Mouse (Mus musculus): Measurements from ENCODE around the gene Usp3.
A peak's percentile ranks its signal among the peaks of the same experiment; 100 is the strongest.

GRCm38 (mm10) chr9:66503879-66504411, 89.0 kb downstream of the Usp3 start:
- no peak for TF ChIP-seq POLR2A (IDR thresholded peaks at IDR 0.05; ENCODE audit: borderline replicate concordance, control insufficient read depth, low read depth, low read length)
- TF ChIP-seq CTCF (IDR thresholded peaks at IDR 0.05; ENCODE audit: control insufficient read depth, insufficient read depth, low read length), result peak; percentile 44

Measured in bone marrow, adult 2 months (tissue).